Mouse (Mus musculus) intestine, embryonic 16.5 days (tissue): Measurements from ENCODE around the gene Kras. TPM values are rescaled to one million over a fixed set of nuclear protein-coding genes. Genes with fewer than 3 reads are reported as not detected.

Experiments
- ATAC-seq: fragments of 200-750 bp; cut with Nextera tagmentation; 2 replicates; pipeline ENCODE4 v1.8.0; 2017; ENCODE audit warnings: moderate TSS enrichment, moderate library complexity
- H3K27ac ChIP-seq: fragments of 300-500 bp; sonication (generic); 2 replicates; pipeline ENCODE4 v1.5.1; 2014; ENCODE audit warnings: mild to moderate bottlenecking, low read length
- H3K27me3 ChIP-seq: fragments of 300-500 bp; sonication (generic); replicated peaks from 2 replicates; pipeline ENCODE4 v1.6.1; 2014; ENCODE audit warnings: low read length, control low read depth, mixed read lengths; ENCODE audit not compliant: control insufficient read depth, insufficient read depth
- H3K36me3 ChIP-seq: fragments of 300-500 bp; sonication (generic); 2 replicates; pipeline ENCODE4 v1.6.1; 2014; ENCODE audit warnings: low read length, control low read depth; ENCODE audit not compliant: control insufficient read depth, insufficient read depth
- H3K4me1 ChIP-seq: fragments of 300-500 bp; sonication (generic); 2 replicates; pipeline ENCODE4 v1.6.1; 2014; ENCODE audit warnings: low read length, control low read depth, mixed read lengths; ENCODE audit not compliant: control insufficient read depth, insufficient read depth
- H3K4me2 ChIP-seq: fragments of 300-500 bp; sonication (generic); 2 replicates; pipeline ENCODE4 v1.6.1; 2014; ENCODE audit warnings: low read depth, low read length, control low read depth
- H3K4me3 ChIP-seq: fragments of 300-500 bp; sonication (generic); 2 replicates; pipeline ENCODE4 v1.5.1; 2014; ENCODE audit warnings: mild to moderate bottlenecking, low read length
- H3K9ac ChIP-seq: fragments of 300-500 bp; sonication (generic); 2 replicates; pipeline ENCODE4 v1.6.1; 2014; ENCODE audit warnings: low read depth, low read length
- H3K9me3 ChIP-seq: fragments of 300-500 bp; sonication (generic); 2 replicates; pipeline ENCODE4 v1.6.1; 2016; ENCODE audit warnings: low read length, control low read depth; ENCODE audit not compliant: control insufficient read depth
- WGBS: fragments of 180-500 bp; shearing (Covaris S2); extraction: QIAGEN DNeasy Blood & Tissue Kit; methylation state at CpG from one replicate; pipeline ENCODE4 v1.1.7; 2014; 5-methylcytosine and 5-hydroxymethylcytosine counted together
- polyA plus RNA-seq: library from polyadenylated mRNA; unstranded; fragments of >200 nt; fragmentation: Nextera tagmentation; extraction: Ambion mirVana; gene quantifications from 2 replicates; pipeline ENCODE4 v1.2.1, GENCODE M21; 2015

Gene Kras
- 56.6 and 60.2 TPM in 2 replicates for polyA plus RNA-seq

GRCm38 (mm10) chr6:145250185-145250791 lies at the start of gene Kras:
TSS of gene Kras (minus strand) at chr6:145250239.
- H3K36me3 ChIP-seq: no peaks in the 10 kb centered on the region
- H3K9ac ChIP-seq: peak within 1 kb of the TSS; percentile 91
- peak within 1 kb of the TSS; percentile 79 for H3K4me2 ChIP-seq
- WGBS: under 1% methylated on average over 56 of the region's 83 CpGs
- no peaks in the 10 kb centered on the region for H3K9me3 ChIP-seq
- H3K27me3 ChIP-seq: no peaks in the 10 kb centered on the region
- H3K27ac ChIP-seq: peak within 1 kb of the TSS; percentile 83
- peak; percentile 97 for ATAC-seq
- H3K4me1 ChIP-seq: peaks cover 8% of the 10 kb centered on the region
- peak within 1 kb of the TSS; percentile 82 for H3K4me3 ChIP-seq

DNA sequence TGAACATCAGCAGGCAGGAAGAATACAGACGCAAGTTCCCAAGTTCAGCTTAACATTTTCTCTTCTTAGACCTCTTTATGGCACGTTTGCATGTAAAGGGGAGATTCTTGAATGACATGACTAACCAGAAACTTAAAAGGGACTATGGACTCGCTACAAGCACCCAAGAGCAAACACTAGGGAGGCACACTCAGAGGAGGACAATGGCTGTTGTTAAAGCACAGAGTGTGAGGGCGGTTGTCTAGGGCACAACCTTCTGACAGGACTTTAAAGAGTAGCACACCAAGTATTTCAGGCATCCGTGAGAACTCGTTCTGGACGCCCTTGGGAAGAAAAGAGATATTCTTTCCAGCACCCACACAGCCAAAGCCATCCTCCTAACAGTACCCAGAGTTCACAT lies 47.6 kb upstream of the Kras start:
- no peak overlapping the region for H3K27ac ChIP-seq
- no peak overlapping the region for H3K4me2 ChIP-seq
- no peaks in the 10 kb centered on the region for H3K36me3 ChIP-seq
- H3K4me1 ChIP-seq: 0 out of 2 replicates have a peak, but pooled peaks cover 3% of the 10 kb centered on the region
- 61% methylated on average over 7 of the region's 7 CpGs for WGBS
- no peaks in the 10 kb centered on the region for H3K9me3 ChIP-seq
- H3K27me3 ChIP-seq: no peaks in the 10 kb centered on the region
- no peak overlapping the region for H3K4me3 ChIP-seq
- ATAC-seq: peak; percentile 62; the same call in 1 of the 2 replicates
- H3K9ac ChIP-seq: no peak overlapping the region

- WGBS: 82% methylated on average over 7 of the region's 7 CpGs
- Histone ChIP-seq H3K27me3 (no peaks in the 10 kb centered on the region), H3K9me3 (no peaks in the 10 kb centered on the region), H3K4me1 (0 out of 2 replicates have a peak, but pooled peaks cover 3% of the 10 kb centered on the region), H3K4me2 (no peak overlapping the region), H3K4me3 (no peak overlapping the region), H3K9ac (no peak overlapping the region), H3K36me3 (no peaks in the 10 kb centered on the region), H3K27ac (no peak overlapping the region)
- ATAC-seq: no peak
Measured at GRCm38 (mm10) chr6:145296979-145297378, 46.9 kb upstream of the Kras start.

DNA sequence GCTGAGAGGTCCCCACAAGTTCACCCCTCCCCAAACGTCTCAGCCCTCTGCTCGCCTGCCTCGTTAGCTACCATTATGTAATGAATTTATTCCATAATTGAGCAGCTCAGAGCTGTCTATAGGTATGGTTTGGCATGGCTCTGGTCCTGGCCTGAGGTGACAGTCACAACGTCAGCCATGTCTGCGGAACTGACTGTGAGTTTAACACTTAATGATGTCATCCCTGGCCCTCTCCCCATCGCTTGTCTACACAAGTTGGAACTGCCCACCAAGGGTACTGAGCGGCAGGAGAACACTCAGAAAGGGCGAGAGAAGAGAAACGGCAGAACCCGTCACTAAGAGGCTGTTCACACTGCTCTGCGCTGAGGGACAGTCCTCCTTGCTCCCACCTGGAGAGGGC lies 45.1 kb upstream of the Kras start:
- Histone ChIP-seq H3K4me2 (no peak overlapping the region), H3K4me1 (0 out of 2 replicates have a peak, but pooled peaks cover 3% of the 10 kb centered on the region), H3K9me3 (no peaks in the 10 kb centered on the region), H3K9ac (no peak overlapping the region), H3K27ac (no peak overlapping the region), H3K4me3 (no peak overlapping the region), H3K27me3 (no peaks in the 10 kb centered on the region), H3K36me3 (no peaks in the 10 kb centered on the region)
- no peak for ATAC-seq
- 85% methylated on average over 11 of the region's 11 CpGs for WGBS

- 0 out of 2 replicates have a peak, but pooled peaks cover 3% of the 10 kb centered on the region for H3K4me1 ChIP-seq
- H3K27ac ChIP-seq: no peak overlapping the region
- no peaks in the 10 kb centered on the region for H3K9me3 ChIP-seq
- H3K36me3 ChIP-seq: no peaks in the 10 kb centered on the region
- no peak overlapping the region for H3K4me3 ChIP-seq
- no peak for ATAC-seq
- WGBS: 78% methylated on average over 6 of the region's 6 CpGs
- no peaks in the 10 kb centered on the region for H3K27me3 ChIP-seq
- no peak overlapping the region for H3K9ac ChIP-seq
- no peak overlapping the region for H3K4me2 ChIP-seq
Measured at GRCm38 (mm10) chr6:145293156-145293555, 43.1 kb upstream of the Kras start.

GRCm38 (mm10) chr6:145291383-145292289 lies 41.6 kb upstream of the Kras start:
- Histone ChIP-seq H3K27ac (no peak overlapping the region), H3K4me3 (no peak overlapping the region), H3K9ac (no peak overlapping the region), H3K9me3 (no peaks in the 10 kb centered on the region), H3K36me3 (no peaks in the 10 kb centered on the region), H3K4me2 (no peak overlapping the region), H3K27me3 (no peaks in the 10 kb centered on the region), H3K4me1 (no peaks in the 10 kb centered on the region)
- ATAC-seq: no peak
- 62% methylated on average over 13 of the region's 13 CpGs for WGBS

DNA sequence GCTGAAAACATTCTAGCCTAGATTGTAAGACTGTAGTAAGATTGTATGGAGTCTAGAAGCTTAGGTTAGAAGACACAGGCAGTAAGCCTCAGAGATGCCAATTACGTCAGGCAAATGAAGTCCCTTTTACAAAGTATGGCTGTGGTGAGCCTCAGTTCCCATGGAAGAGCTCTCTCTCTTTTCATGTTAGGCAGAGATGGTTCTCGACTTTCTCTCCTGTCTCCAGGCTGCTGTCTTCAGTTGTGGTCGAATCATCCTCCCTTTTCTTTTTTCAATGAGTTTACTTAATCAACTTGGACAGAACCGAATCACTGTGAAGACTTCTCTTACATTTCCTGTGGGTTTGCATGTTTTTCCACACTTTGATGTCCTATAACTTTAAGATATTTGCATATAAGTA lies 35.6 kb upstream of the Kras start:
- WGBS: 83% methylated on average over 4 of the region's 4 CpGs
- no peak overlapping the region for H3K9ac ChIP-seq
- ATAC-seq: no peak

GRCm38 (mm10) chr6:145284286-145284685 lies 34.2 kb upstream of the Kras start:
- no peak for ATAC-seq
- Histone ChIP-seq H3K27ac (no peak overlapping the region), H3K27me3 (no peaks in the 10 kb centered on the region), H3K4me2 (no peak overlapping the region), H3K9me3 (no peaks in the 10 kb centered on the region), H3K4me1 (no peaks in the 10 kb centered on the region), H3K9ac (no peak overlapping the region), H3K4me3 (no peak overlapping the region), H3K36me3 (no peaks in the 10 kb centered on the region)
- WGBS: 89% methylated on average over 8 of the region's 8 CpGs

More for the DNA sequence above, 35.6 kb upstream of the Kras start:
- Histone ChIP-seq H3K36me3 (no peaks in the 10 kb centered on the region), H3K9me3 (no peaks in the 10 kb centered on the region), H3K4me3 (no peak overlapping the region), H3K27me3 (no peaks in the 10 kb centered on the region), H3K27ac (no peak overlapping the region), H3K4me1 (no peaks in the 10 kb centered on the region), H3K4me2 (no peak overlapping the region)

GRCm38 (mm10) chr6:145277138-145277763 lies 27.2 kb upstream of the Kras start:
- Histone ChIP-seq H3K4me2 (no peak overlapping the region; the same call in 1 of the 2 replicates), H3K4me1 (peaks cover 10% of the 10 kb centered on the region), H3K27ac (no peak overlapping the region), H3K4me3 (no peak overlapping the region), H3K9ac (no peak overlapping the region), H3K27me3 (no peaks in the 10 kb centered on the region), H3K36me3 (no peaks in the 10 kb centered on the region), H3K9me3 (no peaks in the 10 kb centered on the region)
- ATAC-seq: no peak
- 72% methylated on average over 9 of the region's 9 CpGs for WGBS
